Mouse (Mus musculus) CH12.LX (cell line): ENCODE data around the gene Gpr84.

Experiments
- CTCF ChIP-seq, 2 experiments: IDR thresholded peaks in 1 of 2; conservative IDR thresholded peaks in 1 of 2; 2 replicates each; pipeline ENCODE4 v1.5.1; 2011 to 2012; ENCODE audit warnings: low read depth in 2 of 2, low read length in 2 of 2, improper control_type of control experiment in 1 of 2, inconsistent platforms in 1 of 2, mild to moderate bottlenecking in 1 of 2, moderate library complexity in 1 of 2
- ELF1 ChIP-seq: IDR thresholded peaks from 2 replicates; pipeline ENCODE4 v1.6.1; 2014; ENCODE audit warnings: low read depth, mild to moderate bottlenecking, inconsistent platforms, low read length, improper control_type of control experiment
- KAT2A ChIP-seq: IDR thresholded peaks from 2 replicates; pipeline ENCODE4 v1.6.1; 2012; ENCODE audit warnings: low read length, improper control_type of control experiment, inconsistent platforms; ENCODE audit not compliant: insufficient replicate concordance
- RAD21 ChIP-seq: IDR thresholded peaks from 2 replicates; pipeline ENCODE4 v1.6.1; 2011; ENCODE audit warnings: low read depth, mild to moderate bottlenecking, low read length, improper control_type of control experiment, moderate library complexity
- RCOR1 ChIP-seq: conservative IDR thresholded peaks from 2 replicates; pipeline ENCODE4 v1.6.1; 2012; ENCODE audit warnings: low read depth, mild to moderate bottlenecking, inconsistent platforms, low read length, improper control_type of control experiment
- TBP ChIP-seq: conservative IDR thresholded peaks from 2 replicates; pipeline ENCODE4 v1.6.1; 2011; ENCODE audit warnings: low read depth, low read length, improper control_type of control experiment
- USF1 ChIP-seq: IDR thresholded peaks from 2 replicates; pipeline ENCODE4 v1.6.1; 2014; ENCODE audit warnings: low read depth, mild to moderate bottlenecking, inconsistent platforms, low read length, improper control_type of control experiment
- ZC3H11A ChIP-seq: IDR thresholded peaks from 2 replicates; pipeline ENCODE4 v1.6.1; 2012; ENCODE audit warnings: low read depth, mild to moderate bottlenecking, inconsistent platforms, low read length, improper control_type of control experiment

DNA sequence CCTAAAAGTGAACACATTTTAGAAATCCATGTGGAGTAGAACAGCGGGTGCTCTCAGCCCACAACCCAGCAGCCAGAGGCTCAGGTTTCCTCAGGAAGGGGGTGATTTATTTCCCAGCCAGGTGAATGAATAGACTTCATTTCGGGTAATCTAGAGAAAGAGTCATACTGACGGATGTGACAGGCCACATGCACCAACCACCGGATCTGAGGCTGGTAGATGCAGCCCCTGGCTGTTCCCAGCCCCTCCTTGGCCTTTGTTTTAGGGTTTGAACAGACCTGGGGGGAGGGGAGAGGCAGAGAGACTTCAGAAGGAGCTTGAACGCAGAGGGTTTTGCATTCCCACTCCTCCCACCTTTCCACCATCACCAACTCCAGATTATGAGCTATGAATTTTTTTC lies 14.6 kb downstream of the Gpr84 start:
- TF ChIP-seq ELF1 (no peak), USF1 (no peak), CTCF (conservative IDR thresholded peaks at IDR 0.05 in 1 of 2, IDR thresholded peaks at IDR 0.05 in 1 of 2; ENCODE audit: low read depth in 2 of 2, low read length in 2 of 2) (no peak), KAT2A (no peak), TBP (no peak), RAD21 (no peak), ZC3H11A (no peak), RCOR1 (no peak)
